Mouse (Mus musculus) hindbrain, embryonic 13.5 days (tissue): Measurements from ENCODE around the gene Hrnr. TPM values are rescaled to one million over a fixed set of nuclear protein-coding genes. Genes with fewer than 3 reads are reported as not detected.

ENCODE experiments used
- ATAC-seq: fragments of 200-750 bp; cut with Nextera tagmentation; 2 replicates; pipeline ENCODE4 v1.8.0; 2017; ENCODE audit warnings: moderate TSS enrichment; ENCODE audit not compliant: low FRiP score
- H3K27ac ChIP-seq: fragments of 300-500 bp; sonication (generic); 2 replicates; pipeline ENCODE4 v1.5.1; 2015; ENCODE audit warnings: inconsistent platforms, mild to moderate bottlenecking, moderate library complexity
- H3K27me3 ChIP-seq: fragments of 300-500 bp; sonication (generic); 2 replicates; pipeline ENCODE4 v1.6.1; 2015; ENCODE audit warnings: mild to moderate bottlenecking, inconsistent platforms
- H3K36me3 ChIP-seq: fragments of 300-500 bp; sonication (generic); 2 replicates; pipeline ENCODE4 v1.6.1; 2015; ENCODE audit warnings: mild to moderate bottlenecking, inconsistent platforms
- H3K4me1 ChIP-seq: fragments of 300-500 bp; sonication (generic); replicated peaks from 2 replicates; pipeline ENCODE4 v1.6.1; 2015; ENCODE audit warnings: inconsistent platforms
- H3K4me2 ChIP-seq: fragments of 300-500 bp; sonication (generic); 2 replicates; pipeline ENCODE4 v1.6.1; 2015; ENCODE audit warnings: inconsistent platforms, mild to moderate bottlenecking, moderate library complexity
- H3K4me3 ChIP-seq: fragments of 300-500 bp; sonication (generic); 2 replicates; pipeline ENCODE4 v1.5.1; 2015; ENCODE audit warnings: mild to moderate bottlenecking, inconsistent platforms
- H3K9ac ChIP-seq: fragments of 300-500 bp; sonication (generic); 2 replicates; pipeline ENCODE4 v1.6.1; 2015; ENCODE audit warnings: mild to moderate bottlenecking, inconsistent platforms
- H3K9me3 ChIP-seq: fragments of 300-500 bp; sonication (generic); 2 replicates; pipeline ENCODE4 v1.6.1; 2016; ENCODE audit warnings: inconsistent platforms
- WGBS: fragments of 180-500 bp; shearing (Covaris S2); methylation state at CpG from one replicate; pipeline ENCODE4 v1.1.7; 2015; 5-methylcytosine and 5-hydroxymethylcytosine counted together
- polyA plus RNA-seq: library from polyadenylated mRNA; unstranded; fragments of >200 nt; fragmentation: Nextera tagmentation; extraction: Ambion mirVana; gene quantifications from 2 replicates; pipeline ENCODE4 v1.2.1, GENCODE M21; 2015

Gene Hrnr
- polyA plus RNA-seq, 1 experiment from 2014 or later: not detected

DNA sequence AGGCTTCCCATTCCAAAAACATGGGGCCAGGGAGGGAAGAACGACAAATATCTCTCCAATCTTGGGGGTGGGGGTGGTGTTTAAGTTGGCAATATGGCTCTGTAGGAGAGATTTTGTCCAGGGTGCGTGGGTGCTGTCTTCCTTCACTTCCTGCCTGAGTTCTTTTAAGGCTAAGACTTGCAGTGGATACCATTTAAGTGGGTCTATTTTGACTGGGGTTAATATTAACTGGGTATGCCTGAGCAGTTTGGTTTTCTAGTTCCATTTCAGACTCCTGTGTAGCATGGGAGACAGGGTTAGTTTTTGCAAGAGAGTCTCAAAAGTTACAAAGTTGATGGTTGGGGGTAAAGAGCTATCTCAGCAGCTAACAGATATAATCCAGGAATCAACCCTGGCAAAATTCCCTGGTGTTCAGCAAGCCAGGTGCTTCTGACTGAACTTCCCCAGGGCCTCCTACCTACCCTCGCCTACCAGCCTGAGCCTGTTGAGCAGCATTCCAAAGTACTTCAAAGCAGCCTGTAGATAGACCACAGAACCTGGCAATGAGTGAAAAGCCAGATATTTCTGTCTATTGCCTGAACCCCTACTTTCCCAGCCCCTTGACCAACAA, 47.5 kb downstream of the Hrnr start:
- Histone ChIP-seq H3K4me1 (peaks cover 3% of the 10 kb centered on the region; the same call in 1 of the 2 replicates), H3K27ac (no peak overlapping the region), H3K4me3 (no peak overlapping the region), H3K9ac (no peak overlapping the region), H3K27me3 (no peaks in the 10 kb centered on the region), H3K9me3 (no peaks in the 10 kb centered on the region), H3K36me3 (no peaks in the 10 kb centered on the region), H3K4me2 (no peak overlapping the region)
- WGBS: 70% methylated on average over 3 of the region's 3 CpGs
- no peak for ATAC-seq

DNA sequence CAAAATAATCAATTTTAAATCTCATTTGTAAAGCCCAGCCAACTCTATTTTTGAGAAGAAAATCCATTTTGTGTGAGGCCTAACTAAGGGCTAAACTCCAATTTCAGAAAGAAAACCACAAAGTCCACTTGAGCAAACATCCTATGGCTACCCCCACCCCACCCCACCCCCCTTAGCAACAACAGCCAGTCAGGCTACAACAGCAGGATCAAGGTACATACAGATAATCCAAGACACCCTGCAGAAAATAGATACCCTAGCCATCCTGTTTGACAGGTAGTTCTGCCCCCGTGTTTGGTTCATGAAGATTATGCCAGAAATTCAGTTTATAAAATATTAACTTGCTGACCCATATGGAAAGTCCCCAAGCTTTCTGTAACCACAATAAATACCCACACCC, 48.6 kb downstream of the Hrnr start:
- Histone ChIP-seq H3K4me3 (no peak overlapping the region), H3K36me3 (no peaks in the 10 kb centered on the region), H3K4me1 (no peaks in the 10 kb centered on the region), H3K9ac (no peak overlapping the region), H3K9me3 (no peaks in the 10 kb centered on the region), H3K27me3 (no peaks in the 10 kb centered on the region), H3K27ac (no peak overlapping the region), H3K4me2 (no peak overlapping the region)
- 68% methylated on average over 1 of the region's 1 CpGs for WGBS
- ATAC-seq: no peak

DNA sequence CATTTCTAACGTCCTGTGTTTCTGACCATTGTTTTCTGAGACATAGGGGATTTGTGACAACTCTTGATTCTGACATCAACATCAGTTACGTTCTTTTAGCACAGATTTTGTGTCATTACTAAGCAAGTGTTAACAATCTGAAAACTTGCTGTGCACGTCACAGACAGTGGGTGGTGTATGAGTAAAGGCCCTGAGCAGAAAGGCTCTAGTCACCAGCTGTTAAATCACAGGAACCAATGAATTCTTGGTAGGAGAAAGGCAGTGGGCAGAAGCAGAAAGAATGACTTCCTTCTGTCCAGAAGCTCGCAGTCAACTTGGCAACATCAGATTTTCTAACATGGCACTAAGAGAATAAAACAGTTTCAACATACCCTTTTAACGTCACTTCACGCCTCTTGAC, 53.9 kb downstream of the Hrnr start:
- ATAC-seq: no peak
- WGBS: 86% methylated on average over 6 of the region's 6 CpGs
- no peak overlapping the region for H3K27ac ChIP-seq
- no peak overlapping the region for H3K4me2 ChIP-seq
- H3K4me3 ChIP-seq: no peak overlapping the region
- no peaks in the 10 kb centered on the region for H3K4me1 ChIP-seq
- H3K9me3 ChIP-seq: no peaks in the 10 kb centered on the region
- no peak overlapping the region for H3K9ac ChIP-seq
- no peaks in the 10 kb centered on the region for H3K36me3 ChIP-seq
- no peaks in the 10 kb centered on the region for H3K27me3 ChIP-seq

DNA sequence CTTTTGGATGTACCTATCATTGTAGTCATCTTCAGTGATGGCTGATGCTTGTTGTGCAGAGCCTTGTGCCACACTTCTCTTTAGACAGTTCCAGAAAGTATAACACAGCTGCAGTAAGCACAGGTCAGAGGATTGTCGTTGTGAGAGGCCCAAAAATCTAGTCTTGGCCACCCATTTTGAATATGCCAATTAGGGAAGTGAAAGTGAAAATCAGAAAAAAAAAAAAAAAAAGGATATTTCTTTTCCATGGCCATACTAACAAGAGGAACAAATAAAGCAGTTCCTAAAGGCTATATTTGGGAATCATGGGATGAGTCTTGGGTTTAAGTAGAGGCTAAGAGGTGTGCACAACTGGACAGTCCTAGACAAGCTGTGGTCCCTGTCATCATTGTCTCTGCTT, 55.6 kb downstream of the Hrnr start:
- no peaks in the 10 kb centered on the region for H3K4me1 ChIP-seq
- H3K9ac ChIP-seq: no peak overlapping the region
- no peak overlapping the region for H3K4me3 ChIP-seq
- H3K9me3 ChIP-seq: no peaks in the 10 kb centered on the region
- no peak overlapping the region for H3K27ac ChIP-seq
- no peak for ATAC-seq
- WGBS: 76% methylated on average over 1 of the region's 1 CpGs
- no peak overlapping the region for H3K4me2 ChIP-seq
- H3K36me3 ChIP-seq: no peaks in the 10 kb centered on the region
- H3K27me3 ChIP-seq: no peaks in the 10 kb centered on the region

DNA sequence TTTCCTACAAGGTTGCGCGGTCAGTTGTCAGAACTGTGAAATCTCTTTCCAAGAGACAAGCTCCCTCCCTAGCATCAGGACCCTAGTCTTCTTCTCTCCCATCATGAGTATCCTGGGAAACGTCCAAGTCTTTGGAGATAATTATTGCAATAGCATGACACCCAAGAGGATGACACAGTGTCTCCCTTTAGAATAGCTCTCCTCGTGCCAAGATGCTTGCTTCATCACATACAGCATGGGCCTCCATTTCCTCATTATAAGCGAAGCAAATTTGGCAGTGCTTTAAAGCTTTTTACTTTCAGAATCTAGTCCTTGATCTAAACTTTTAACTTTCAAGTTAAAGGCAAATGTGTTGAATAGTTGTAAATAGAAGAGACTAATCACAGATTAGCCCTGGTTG, 56.1 kb downstream of the Hrnr start:
- no peaks in the 10 kb centered on the region for H3K9me3 ChIP-seq
- 85% methylated on average over 5 of the region's 5 CpGs for WGBS
- no peaks in the 10 kb centered on the region for H3K27me3 ChIP-seq
- H3K4me2 ChIP-seq: no peak overlapping the region
- ATAC-seq: no peak
- H3K36me3 ChIP-seq: no peaks in the 10 kb centered on the region
- no peak overlapping the region for H3K4me3 ChIP-seq
- H3K9ac ChIP-seq: no peak overlapping the region
- no peaks in the 10 kb centered on the region for H3K4me1 ChIP-seq
- H3K27ac ChIP-seq: no peak overlapping the region

DNA sequence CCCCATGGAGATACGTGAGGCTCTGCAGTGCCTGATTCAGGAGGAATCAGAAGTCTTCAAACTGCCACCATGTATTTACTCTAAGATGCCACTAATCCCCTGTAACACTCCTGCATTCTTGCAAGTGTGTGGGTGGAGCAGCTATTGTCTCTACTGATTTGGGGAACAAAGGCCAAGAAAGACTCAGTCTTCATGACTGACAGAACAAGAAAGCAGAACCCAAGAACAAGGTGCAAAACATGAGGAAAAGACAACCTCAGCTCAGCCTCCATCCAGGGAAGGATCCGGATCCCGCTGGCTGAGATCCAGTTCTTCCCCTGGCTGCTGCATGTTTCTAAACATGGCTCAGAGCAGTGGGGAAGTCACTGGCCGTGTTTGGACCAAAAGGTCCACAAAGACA, 58.6 kb downstream of the Hrnr start:
- H3K36me3 ChIP-seq: no peaks in the 10 kb centered on the region
- no peak for ATAC-seq
- H3K9me3 ChIP-seq: no peaks in the 10 kb centered on the region
- H3K9ac ChIP-seq: no peak overlapping the region
- no peak overlapping the region for H3K4me3 ChIP-seq
- H3K27ac ChIP-seq: no peak overlapping the region
- no peaks in the 10 kb centered on the region for H3K27me3 ChIP-seq
- no peaks in the 10 kb centered on the region for H3K4me1 ChIP-seq
- no peak overlapping the region for H3K4me2 ChIP-seq
- 52% methylated on average over 4 of the region's 4 CpGs for WGBS

Other genes starting within 250 kb of the Hrnr start
- gene Crnn, start 175.0 kb upstream of the Hrnr start, polyA plus RNA-seq: not detected in 2 replicates
- not detected in 2 replicates for gene Flg2, start 122.5 kb upstream of the Hrnr start, polyA plus RNA-seq
- gene Flg, start 46.2 kb upstream of the Hrnr start, polyA plus RNA-seq: not detected in 2 replicates
- not detected in 2 replicates for gene Rptn, start 74.0 kb downstream of the Hrnr start, polyA plus RNA-seq
- gene Tchh, start 122.6 kb downstream of the Hrnr start, polyA plus RNA-seq: 0.95 and 1.2 TPM in 2 replicates
- not detected in 2 replicates for gene Tchhl1, start 149.0 kb downstream of the Hrnr start, polyA plus RNA-seq
- 225 and 247 TPM in 2 replicates for gene S100a11, start 200.7 kb downstream of the Hrnr start, polyA plus RNA-seq
- gene S100a10, start 235.3 kb downstream of the Hrnr start, polyA plus RNA-seq: 191 and 200 TPM in 2 replicates